9 mouse cellular contexts compared by ENCODE assay signal in the genomic region with DNA sequence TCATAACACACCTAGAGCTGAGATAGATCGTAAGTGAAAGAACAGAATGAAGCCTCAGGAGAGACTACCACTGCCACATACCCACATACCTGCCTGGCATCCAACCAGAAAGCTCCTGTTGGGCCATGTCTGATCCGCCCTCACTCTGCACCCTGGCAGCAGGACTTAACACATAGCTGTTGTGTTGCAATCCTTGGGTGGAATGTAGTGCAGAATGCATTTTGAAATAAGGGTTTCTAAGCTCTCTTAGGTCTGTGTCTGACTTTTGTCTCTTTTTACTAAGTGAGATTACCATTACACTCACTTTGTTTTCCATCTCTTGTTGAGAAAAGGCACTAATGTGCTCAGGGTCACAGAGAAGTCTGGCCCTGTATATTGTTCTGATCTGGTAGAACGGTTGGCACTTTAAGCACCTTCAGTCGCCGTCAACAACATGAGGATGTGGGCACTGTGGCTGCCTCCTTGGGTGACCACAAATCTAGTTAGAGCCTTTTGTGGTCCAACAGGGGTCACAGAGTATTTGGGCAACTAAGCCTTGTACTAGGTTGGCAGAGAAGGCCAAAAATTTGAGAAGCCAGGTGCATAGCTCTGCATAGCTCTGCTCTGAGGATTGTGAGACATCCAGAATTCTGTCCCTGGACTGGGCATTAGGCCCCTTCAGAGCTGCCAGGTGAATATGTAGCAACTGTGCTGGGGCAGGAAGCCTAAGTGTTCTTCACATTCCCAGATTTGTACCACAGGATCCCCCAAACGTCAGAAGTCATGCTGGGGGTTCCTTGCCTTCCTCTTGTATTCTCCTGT.
A peak's percentile ranks its signal among the peaks of the same experiment; 100 is the strongest.
DNase-seq lines count a peak whose midpoint lies in the region; ATAC-seq and TF ChIP-seq lines count a peak whose summit lies in the region.
"Had no signal": no experiment of that assay in that cellular context is flagged by ENCODE, and none has a peak within 500 bp of the region (broad histone marks: within the 10 kb centered on the region; RNA-seq: fewer than 3 reads in every experiment).

No protein-coding gene starts in this region.

- no peaks in the 10 kb centered on the region for H3K27me3 ChIP-seq in liver, adult 2 months (ENCODE audit: control insufficient read depth, insufficient read depth, low read length)
- no peaks in the 10 kb centered on the region for H3K27me3 ChIP-seq in liver, embryonic 11.5 days (replicated peaks; ENCODE audit: control insufficient read depth, insufficient read depth, low read length)
- no peaks in the 10 kb centered on the region for H3K27me3 ChIP-seq in stomach, postnatal 0 days (ENCODE audit: control insufficient read depth, insufficient read depth, low read length)
- H3K27me3 ChIP-seq: neural tube, embryonic 13.5 days had no signal

- peak; percentile 82 for DNase-seq in liver, adult 2 months (ENCODE audit: extremely low read depth, low read depth, low spot score)
- DNase-seq in liver, embryonic 11.5 days (ENCODE audit: low spot score): no peak
- DNase-seq in adipocyte (ENCODE audit: low spot score): peak; percentile 60
- peak; percentile 55 to 61 for DNase-seq in kidney, postnatal 25 days
- no peak for DNase-seq in stomach, postnatal 0 days (ENCODE audit: low spot score)
- DNase-seq in left cerebral cortex, postnatal 14 days (ENCODE audit: low spot score in 2 of 2): no peak
- no peak for DNase-seq in layer of hippocampus, adult 8-10 months (ENCODE audit: low spot score in 2 of 2)
- no peak for DNase-seq in layer of hippocampus, postnatal 36 days

- peaks cover 33% of the 10 kb centered on the region for H3K4me1 ChIP-seq in liver, adult 2 months (ENCODE audit: control insufficient read depth, insufficient read depth, low read length)
- H3K4me1 ChIP-seq in liver, embryonic 11.5 days (replicated peaks; ENCODE audit: control insufficient read depth, insufficient read depth, low read length): peaks cover 13% of the 10 kb centered on the region
- H3K4me1 ChIP-seq in stomach, postnatal 0 days (replicated peaks; ENCODE audit: control insufficient read depth, insufficient read depth): peaks cover 9% of the 10 kb centered on the region

- H3K36me3 ChIP-seq in liver, adult 2 months (ENCODE audit: control insufficient read depth, insufficient read depth, low read length): peaks cover 11% of the 10 kb centered on the region
- H3K36me3 ChIP-seq in liver, embryonic 11.5 days (ENCODE audit: control insufficient read depth, insufficient read depth, low read length): peaks cover 10% of the 10 kb centered on the region; the same call in 1 of the 2 replicates
- peaks cover 8% of the 10 kb centered on the region for H3K36me3 ChIP-seq in stomach, postnatal 0 days (ENCODE audit: control insufficient read depth, insufficient read depth, low read length)
- H3K36me3 ChIP-seq: neural tube, embryonic 13.5 days had no signal

- no peak for TF ChIP-seq CTCF in liver, adult 2 months (IDR thresholded peaks at IDR 0.05; ENCODE audit: low read depth, low read length)
- no peak for TF ChIP-seq CTCF in stomach, postnatal 0 days (IDR thresholded peaks at IDR 0.05; ENCODE audit: low read depth)

- H3K9ac ChIP-seq in liver, adult 2 months (ENCODE audit: low read depth, low read length): no peak overlapping the region
- no peak overlapping the region for H3K9ac ChIP-seq in liver, embryonic 11.5 days (ENCODE audit: low read depth, low read length)
- no peak overlapping the region for H3K9ac ChIP-seq in stomach, postnatal 0 days (ENCODE audit: low read length)
- H3K9ac ChIP-seq: neural tube, embryonic 13.5 days had no signal

- no peak overlapping the region for H3K4me3 ChIP-seq in liver, adult 2 months (ENCODE audit: insufficient read depth, low read depth, low read length)
- no peak overlapping the region for H3K4me3 ChIP-seq in liver, embryonic 11.5 days (ENCODE audit: low read depth, low read length)
- H3K4me3 ChIP-seq in stomach, postnatal 0 days (ENCODE audit: low read depth, low read length): no peak overlapping the region
- H3K4me3 ChIP-seq: neural tube, embryonic 13.5 days had no signal

- peaks cover 39% of the 10 kb centered on the region for H3K79me2 ChIP-seq in liver, adult 2 months (ENCODE audit: control insufficient read depth, insufficient read depth, low read length)

- no peak overlapping the region for H3K4me2 ChIP-seq in liver, embryonic 11.5 days
- H3K4me2 ChIP-seq in stomach, postnatal 0 days (replicated peaks; ENCODE audit: low read depth): no peak overlapping the region
- H3K4me2 ChIP-seq: neural tube, embryonic 13.5 days had no signal

- H3K9me3 ChIP-seq in liver, embryonic 11.5 days (ENCODE audit: control insufficient read depth, low read length): no peaks in the 10 kb centered on the region
- H3K9me3 ChIP-seq in stomach, postnatal 0 days (ENCODE audit: control insufficient read depth, low read length): no peaks in the 10 kb centered on the region
- H3K9me3 ChIP-seq: neural tube, embryonic 13.5 days had no signal

- ATAC-seq in liver, embryonic 11.5 days (replicated peaks; ENCODE audit: low FRiP score): no peak
- ATAC-seq in stomach, postnatal 0 days (ENCODE audit: low FRiP score, low TSS enrichment): peak; percentile 42; the same call in 1 of the 2 replicates

- TF ChIP-seq EP300 in stomach, postnatal 0 days (optimal IDR thresholded peaks at IDR 0.05): peak; percentile 76

- intact Hi-C loops in left cerebral cortex, postnatal 14 days (cut with DNase I): loop anchor here (5.0 kb wide), 1 partner anchor 76 kb away; the partner anchor contains the start of gene Foxo1

- 0 out of 2 replicates have a peak overlapping the region, but pooled peaks have one; percentile 3 for H3K27ac ChIP-seq in liver, adult 2 months (replicated peaks; ENCODE audit: insufficient read depth, low read depth, low read length)
- no peak overlapping the region for H3K27ac ChIP-seq in liver, embryonic 11.5 days (ENCODE audit: low read depth, low read length)
- no peak overlapping the region for H3K27ac ChIP-seq in stomach, postnatal 0 days (replicated peaks)
- H3K27ac ChIP-seq: neural tube, embryonic 13.5 days had no signal

- 47% methylated on average over 6 of the region's 6 CpGs for WGBS in liver, adult 2 months
- 69% methylated on average over 6 of the region's 6 CpGs for WGBS in liver, embryonic 11.5 days
- WGBS in stomach, postnatal 0 days: 68% methylated on average over 6 of the region's 6 CpGs

- TF ChIP-seq POLR2A in liver, adult 2 months (IDR thresholded peaks at IDR 0.05; ENCODE audit: extremely low read depth, insufficient read depth, low read length): no peak

Comparison
In these comparisons a context has a peak if more than half of its experiments do, and no peak if none do; other contexts are left out.
1. DNase-seq: peak in liver, adult 2 months (single experiment), adipocyte (single experiment) and kidney, postnatal 25 days (2 of 2); none in liver, embryonic 11.5 days (single experiment), stomach, postnatal 0 days (single experiment), left cerebral cortex, postnatal 14 days (0 of 2), layer of hippocampus, adult 8-10 months (0 of 2) and layer of hippocampus, postnatal 36 days (0 of 2).